Comparison of ENCODE assay signal across 8 mouse cellular contexts in genomic region chr1:167598255-167599081, GRCm38 (mm10). TPM values are rescaled to one million over a fixed set of nuclear protein-coding genes. Genes with fewer than 3 reads are reported as not detected.
DNase-seq lines count a peak whose midpoint lies in the region; ATAC-seq and TF ChIP-seq lines count a peak whose summit lies in the region.

Gene Rxrg, plus strand, starts transcription at chr1:167598384.

- H3K9ac ChIP-seq in limb, embryonic 15.5 days, result peak within 1 kb of the TSS; percentile 17; the same call in 1 of the 2 replicates
- peak within 1 kb of the TSS; percentile 52 for H3K9ac ChIP-seq in midbrain, embryonic 14.5 days (replicated peaks; ENCODE audit: low read length)

- no peaks in the 10 kb centered on the region for H3K36me3 ChIP-seq in forebrain, embryonic 10.5 days (replicated peaks)
- no peaks in the 10 kb centered on the region for H3K36me3 ChIP-seq in heart, embryonic 10.5 days
- H3K36me3 ChIP-seq in limb, embryonic 15.5 days, result no peaks in the 10 kb centered on the region
- H3K36me3 ChIP-seq in midbrain, embryonic 14.5 days (ENCODE audit: control insufficient read depth, insufficient read depth, low read length), result no peaks in the 10 kb centered on the region

- 0 out of 2 replicates have a peak, but pooled peaks cover 2% of the 10 kb centered on the region for H3K4me1 ChIP-seq in cerebellum, adult 2 months (ENCODE audit: control insufficient read depth, insufficient read depth, low read length)
- peaks cover 27% of the 10 kb centered on the region for H3K4me1 ChIP-seq in forebrain, embryonic 10.5 days
- peaks cover 13% of the 10 kb centered on the region for H3K4me1 ChIP-seq in heart, embryonic 10.5 days
- H3K4me1 ChIP-seq in limb, embryonic 15.5 days, result peaks cover 16% of the 10 kb centered on the region
- peaks cover 4% of the 10 kb centered on the region; the same call in 1 of the 2 replicates for H3K4me1 ChIP-seq in midbrain, embryonic 14.5 days (ENCODE audit: control insufficient read depth, insufficient read depth, low read length)

- H3K4me3 ChIP-seq in cerebellum, adult 2 months (replicated peaks; ENCODE audit: insufficient read depth, low read depth, low read length), result peak within 1 kb of the TSS; percentile 23
- H3K4me3 ChIP-seq in forebrain, embryonic 10.5 days, result peak within 1 kb of the TSS; percentile 59
- H3K4me3 ChIP-seq in heart, embryonic 10.5 days, result peak within 1 kb of the TSS; percentile 54
- peak within 1 kb of the TSS; percentile 42 for H3K4me3 ChIP-seq in limb, embryonic 15.5 days
- H3K4me3 ChIP-seq in midbrain, embryonic 14.5 days (replicated peaks; ENCODE audit: low read depth, low read length), result peak within 1 kb of the TSS; percentile 41

- peaks cover 1% of the 10 kb centered on the region; the same call in 1 of the 2 replicates for H3K27me3 ChIP-seq in cerebellum, adult 2 months (ENCODE audit: control insufficient read depth, insufficient read depth, low read length)
- peaks cover 61% of the 10 kb centered on the region for H3K27me3 ChIP-seq in forebrain, embryonic 10.5 days (ENCODE audit: poor library complexity, severe bottlenecking)
- H3K27me3 ChIP-seq in heart, embryonic 10.5 days (ENCODE audit: insufficient read depth, poor library complexity, severe bottlenecking), result peaks cover 48% of the 10 kb centered on the region
- peaks cover 31% of the 10 kb centered on the region for H3K27me3 ChIP-seq in limb, embryonic 15.5 days
- H3K27me3 ChIP-seq in midbrain, embryonic 14.5 days (ENCODE audit: control insufficient read depth, insufficient read depth, low read length), result peaks cover 10% of the 10 kb centered on the region

- peak within 1 kb of the TSS; percentile 81 for H3K4me2 ChIP-seq in limb, embryonic 15.5 days
- peak within 1 kb of the TSS; percentile 55 for H3K4me2 ChIP-seq in midbrain, embryonic 14.5 days (ENCODE audit: low read length)

- H3K27ac ChIP-seq in cerebellum, adult 2 months (ENCODE audit: insufficient read depth, low read length), result no peak within 1 kb of the TSS
- H3K27ac ChIP-seq in forebrain, embryonic 10.5 days, result peak within 1 kb of the TSS; percentile 77
- peak within 1 kb of the TSS; percentile 49; the same call in 1 of the 2 replicates for H3K27ac ChIP-seq in heart, embryonic 10.5 days
- H3K27ac ChIP-seq in limb, embryonic 15.5 days, result no peak within 1 kb of the TSS
- peak within 1 kb of the TSS; percentile 10; the same call in 1 of the 2 replicates for H3K27ac ChIP-seq in midbrain, embryonic 14.5 days (replicated peaks; ENCODE audit: low read depth, low read length)

- no peak for TF ChIP-seq POLR2A in cerebellum, adult 2 months (IDR thresholded peaks at IDR 0.05; ENCODE audit: borderline replicate concordance, insufficient read depth, low read length)

- DNase-seq in cerebellum, adult 2 months, result peak; percentile 5 to 19
- DNase-seq in cerebellum, adult 9-11 months, result no peak
- DNase-seq in forebrain, embryonic 10.5 days (ENCODE audit: extremely low spot score, low spot score), result peak; percentile 78
- peak; percentile 90 for DNase-seq in heart, embryonic 10.5 days (ENCODE audit: low spot score)
- peak; percentile 10 to 19 for DNase-seq in kidney, adult 8-10 months
- peak; percentile 87 for DNase-seq in midbrain, embryonic 14.5 days
- DNase-seq in testis, postnatal 10 days (ENCODE audit: low spot score), result peak; percentile 53

- 2% methylated on average over 40 of the region's 40 CpGs for WGBS in cerebellum, adult 2 months
- under 1% methylated on average over 40 of the region's 40 CpGs for WGBS in forebrain, embryonic 10.5 days
- WGBS in heart, embryonic 10.5 days, result under 1% methylated on average over 40 of the region's 40 CpGs
- WGBS in limb, embryonic 15.5 days, result under 1% methylated on average over 40 of the region's 40 CpGs
- WGBS in midbrain, embryonic 14.5 days, result under 1% methylated on average over 40 of the region's 40 CpGs

- H3K9me3 ChIP-seq in forebrain, embryonic 10.5 days, result no peaks in the 10 kb centered on the region
- no peaks in the 10 kb centered on the region for H3K9me3 ChIP-seq in heart, embryonic 10.5 days
- H3K9me3 ChIP-seq in limb, embryonic 15.5 days, result no peaks in the 10 kb centered on the region
- H3K9me3 ChIP-seq in midbrain, embryonic 14.5 days (ENCODE audit: control insufficient read depth, low read length), result no peaks in the 10 kb centered on the region

- no peak for TF ChIP-seq CTCF in cerebellum, adult 2 months (IDR thresholded peaks at IDR 0.05; ENCODE audit: borderline replicate concordance, insufficient read depth, low read depth, low read length)

- peak; percentile 62; the same call in 1 of the 2 replicates for ATAC-seq in limb, embryonic 15.5 days (ENCODE audit: insufficient number of reproducible peaks, low FRiP score, low TSS enrichment, low read depth)
- peak; percentile 83 for ATAC-seq in midbrain, embryonic 14.5 days (ENCODE audit: low FRiP score, low TSS enrichment)

RNA-seq across cellular contexts. Expression of gene Rxrg, which starts in this region (rescaled TPM):
- 1.6 and 1.7 TPM in 2 replicates for polyA plus RNA-seq in cerebellum, adult 2 months (2012; rRNA removed)
- 1.8 and 2.0 TPM in 2 replicates for polyA plus RNA-seq in forebrain, embryonic 10.5 days (2016; fragmentation: Nextera tagmentation; extraction: Ambion mirVana)
- 2.0 and 3.5 TPM in 2 replicates for polyA plus RNA-seq in heart, embryonic 10.5 days (2016; fragmentation: Nextera tagmentation; extraction: Ambion mirVana)
- polyA plus RNA-seq in limb, embryonic 15.5 days (2015; fragmentation: Nextera tagmentation; extraction: Ambion mirVana), result 18.5 and 24.2 TPM in 2 replicates
- polyA plus RNA-seq in midbrain, embryonic 14.5 days (2014; fragmentation: Nextera tagmentation; extraction: Ambion mirVana), result 5.2 and 8.2 TPM in 2 replicates

Comparison
In these comparisons a context has a peak if more than half of its experiments do, and no peak if none do; other contexts are left out.
1. H3K27ac ChIP-seq: peak in forebrain, embryonic 10.5 days (single experiment), heart, embryonic 10.5 days (single experiment) and midbrain, embryonic 14.5 days (single experiment); none in cerebellum, adult 2 months (single experiment) and limb, embryonic 15.5 days (single experiment).
2. Peak in every context shown above with its lines, with median percentiles within 50 percentile points of each other: H3K4me3 ChIP-seq.